Mouse (Mus musculus): Measurements from ENCODE around the gene Yaf2. TPM values are rescaled to one million over a fixed set of nuclear protein-coding genes. Genes with fewer than 3 reads are reported as not detected.
A peak's percentile ranks its signal among the peaks of the same experiment; 100 is the strongest.
"Not testable (repeated sequence)": the region's sequence is repeated elsewhere in the genome, so short reads cannot be mapped to it uniquely, and the experiment has no call there.

Gene Yaf2
- total RNA-seq (2021): 10 to 100 TPM; 19.4 to 20.2 TPM

DNA sequence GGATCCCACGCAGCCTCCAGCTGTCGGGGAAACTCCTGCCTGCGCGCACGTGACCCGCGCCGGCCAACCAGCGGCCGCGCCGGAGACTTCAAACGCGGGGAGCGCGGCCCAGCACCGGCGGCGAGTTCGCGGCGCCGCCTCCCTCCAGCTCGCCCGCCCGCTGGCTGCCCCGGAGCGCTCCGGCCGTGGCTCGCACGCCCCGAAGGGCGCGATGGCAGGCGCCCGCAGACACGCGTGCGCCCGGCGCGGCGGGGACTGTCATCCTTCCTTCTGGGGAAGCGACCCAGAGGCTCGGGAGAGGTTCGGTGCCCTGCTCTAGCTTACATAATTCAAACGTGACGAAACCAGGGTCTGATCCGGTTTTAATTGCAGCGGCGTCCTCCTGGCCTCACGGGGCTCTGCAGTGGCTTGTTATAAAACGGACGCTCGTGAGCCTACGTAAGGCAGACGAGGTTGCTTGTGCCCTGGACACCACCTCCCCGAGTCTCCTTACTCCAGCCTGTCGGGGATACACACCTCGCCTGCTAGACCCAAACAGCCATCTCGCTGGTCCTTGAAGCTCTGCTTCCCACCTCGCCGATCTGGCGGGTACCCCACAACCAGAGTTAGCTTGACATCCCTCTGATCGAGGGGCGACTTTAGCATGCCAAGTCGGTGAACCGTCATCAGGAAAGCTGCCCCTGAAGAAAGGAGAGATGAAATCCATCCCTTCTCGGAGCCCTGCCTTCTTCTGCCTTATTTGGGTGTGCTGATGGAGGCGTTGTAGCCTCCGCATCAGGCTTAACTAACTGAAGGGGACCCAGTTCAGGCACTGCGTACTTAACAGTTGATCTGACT is at the start of gene Yaf2:
TSS of gene Yaf2 (minus strand) at position 11 of the 837 bp plus-strand sequence.
- DNase-seq (ENCODE audit: low spot score): peak; percentile 77
- intact Hi-C loops (cut with DNase I): loop anchor here (2.0 kb wide), 2 partner anchors 62 kb away; partner anchors contain the start of genes Gxylt1, Pphln1 and Zcrb1

DNA sequence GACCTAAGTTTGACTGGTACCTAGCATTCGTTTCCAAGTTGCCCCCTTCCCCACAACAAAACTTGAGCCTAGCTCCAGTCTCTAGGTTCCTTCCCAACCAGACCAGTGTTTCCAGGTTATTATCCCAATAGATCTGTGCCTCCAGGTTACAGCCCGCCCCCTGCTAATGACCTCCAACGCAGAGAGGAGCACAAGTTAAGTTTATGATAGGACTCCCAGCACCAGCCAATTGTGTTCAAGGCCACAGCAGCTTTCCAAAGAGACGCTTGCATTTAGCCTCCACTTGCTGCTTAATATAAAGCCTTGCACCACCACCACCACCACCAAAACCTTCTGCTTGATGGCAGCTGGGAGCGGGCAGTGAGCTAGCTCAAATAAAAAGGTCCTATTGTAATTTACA is 44.6 kb upstream of the Yaf2 start:
- intact Hi-C loops (cut with DNase I): no loop called here
- DNase-seq (ENCODE audit: low spot score): no peak

DNA sequence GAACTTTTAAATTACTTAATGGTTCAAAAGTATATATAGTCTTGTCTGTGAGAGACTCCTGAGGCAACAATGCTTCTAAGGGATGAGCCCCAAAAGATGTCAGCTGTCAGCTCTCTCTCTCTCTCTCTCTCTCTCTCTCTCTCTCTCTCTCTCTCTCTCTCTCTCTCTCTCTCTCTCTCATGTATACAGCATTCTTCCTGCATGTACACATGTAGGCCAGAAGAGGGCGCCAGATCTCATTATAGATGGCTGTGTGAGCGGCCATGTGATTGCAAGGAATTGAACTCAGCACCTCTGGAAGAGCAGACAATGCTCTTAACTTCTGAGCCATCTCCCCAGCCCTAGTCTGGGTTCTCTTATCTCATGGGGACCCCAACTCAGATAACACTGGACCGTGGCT is 42.4 kb upstream of the Yaf2 start:
- intact Hi-C loops (cut with DNase I): loop anchor here (10.0 kb wide), 1 partner anchor 196 kb away; no protein-coding TSS in a partner anchor
- no peak for DNase-seq (ENCODE audit: low spot score)

DNA sequence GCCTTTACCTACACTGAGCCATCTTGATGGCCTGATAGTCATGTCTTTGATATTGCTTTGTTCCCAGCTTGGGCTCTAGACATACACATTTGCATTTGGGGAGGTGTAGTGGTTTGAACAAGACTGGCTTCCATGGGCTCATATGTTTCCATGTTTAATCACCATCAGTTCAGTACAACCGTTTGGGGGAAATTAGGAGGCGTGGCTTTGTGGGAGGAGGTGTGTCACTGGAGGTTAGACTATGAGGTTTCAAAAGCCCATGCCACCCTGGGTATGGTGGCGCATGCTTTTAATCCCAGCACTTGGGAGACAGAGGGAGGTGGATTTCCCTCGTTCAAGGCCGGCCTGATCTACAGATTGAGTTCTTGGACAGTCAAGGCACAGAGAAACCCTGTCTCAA is 39.0 kb upstream of the Yaf2 start:
- DNase-seq (ENCODE audit: low spot score): no peak
- intact Hi-C loops (cut with DNase I): loop anchor here (10.0 kb wide), 1 partner anchor 199 kb away; no protein-coding TSS in a partner anchor

DNA sequence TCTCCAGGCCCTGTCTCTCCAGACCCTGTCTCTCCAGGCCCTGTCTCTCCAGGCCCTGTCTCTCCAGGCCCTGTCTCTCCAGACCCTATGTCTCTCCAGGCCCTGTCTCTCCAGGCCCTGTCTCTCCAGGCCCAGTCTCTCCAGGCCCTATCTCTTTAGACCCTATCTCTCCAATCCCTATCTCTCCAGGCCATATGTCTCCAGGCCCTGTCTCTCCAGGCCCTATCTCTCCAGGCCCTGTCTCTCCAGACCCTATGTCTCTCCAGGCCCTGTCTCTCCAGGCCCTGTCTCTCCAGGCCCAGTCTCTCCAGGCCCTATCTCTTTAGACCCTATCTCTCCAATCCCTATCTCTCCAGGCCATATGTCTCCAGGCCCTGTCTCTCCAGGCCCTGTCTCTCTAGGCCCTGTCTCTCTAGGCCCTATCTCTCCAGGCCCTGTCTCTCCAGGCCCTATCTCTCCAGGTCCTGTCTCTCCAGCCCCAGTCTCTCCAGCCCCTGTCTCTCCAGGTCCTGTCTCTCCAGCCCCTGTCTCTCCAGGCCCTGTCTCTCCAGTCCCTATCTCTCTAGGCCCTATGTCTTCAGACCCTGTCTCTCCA is 35.9 kb upstream of the Yaf2 start:
- intact Hi-C loops (cut with DNase I): loop anchor here (10.0 kb wide), 1 partner anchor 202 kb away; no protein-coding TSS in a partner anchor
- DNase-seq (ENCODE audit: low spot score): not testable (repeated sequence)

DNA sequence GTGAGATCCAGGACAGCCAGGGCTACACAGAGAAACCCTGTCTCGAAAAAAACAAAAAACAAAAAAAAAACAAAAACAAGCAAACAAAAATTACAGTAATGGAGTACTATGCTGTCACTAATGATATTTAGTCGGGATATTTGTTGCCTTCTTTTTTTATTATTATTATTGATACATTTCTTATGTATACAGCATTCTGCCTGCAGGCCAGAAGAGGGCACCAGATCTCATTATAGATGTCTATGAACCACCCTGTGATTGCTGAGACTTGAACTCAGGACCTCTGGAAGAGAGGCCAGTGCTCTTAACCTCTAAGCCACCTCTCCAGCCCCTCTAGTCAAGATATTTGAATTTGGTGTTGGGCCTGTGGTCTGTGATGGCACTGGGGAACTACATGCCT is 35.1 kb upstream of the Yaf2 start:
- no peak for DNase-seq (ENCODE audit: low spot score)
- intact Hi-C loops (cut with DNase I): loop anchor here (2.0 to 10.0 kb wide), 2 partner anchors 67 to 203 kb away; no protein-coding TSS in a partner anchor

DNA sequence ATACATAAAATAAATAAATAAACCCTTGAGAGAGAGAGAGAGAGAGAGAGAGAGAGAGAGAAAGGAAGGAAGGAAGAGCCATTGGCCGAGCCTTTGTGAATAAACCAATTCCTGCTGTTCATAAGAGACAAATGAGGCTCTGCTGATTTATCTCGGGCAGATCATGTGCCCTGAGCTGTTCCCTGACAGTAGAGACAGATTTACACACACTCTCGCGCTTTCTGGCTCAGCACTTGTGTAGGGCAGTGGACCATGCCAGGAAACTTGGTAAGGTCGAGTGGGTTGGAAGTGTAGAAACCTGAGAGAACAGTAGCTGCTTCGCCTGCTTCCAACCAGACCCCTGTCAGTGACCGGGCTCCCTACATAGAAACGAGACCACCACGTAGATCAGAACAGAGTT is 31.8 kb upstream of the Yaf2 start:
- DNase-seq (ENCODE audit: low spot score): no peak

DNA sequence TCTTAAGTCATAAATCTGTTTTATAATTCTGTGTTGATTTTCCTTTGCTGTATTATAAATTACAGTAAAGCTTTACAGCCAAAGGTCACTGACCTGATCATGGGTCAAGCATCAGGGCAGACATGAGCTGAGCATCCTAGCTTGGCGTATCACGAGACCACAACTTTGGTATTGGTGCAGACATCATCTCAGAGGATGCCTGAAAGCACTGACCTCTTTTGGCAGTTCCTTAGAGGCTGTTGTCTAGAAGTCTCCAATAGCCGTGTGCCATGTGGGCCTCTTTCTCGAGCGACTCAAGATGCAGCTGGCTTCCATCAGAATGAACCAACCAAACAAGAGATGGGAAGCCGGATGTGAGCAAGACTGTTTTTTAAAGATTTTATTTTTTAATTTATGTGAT is 28.8 kb upstream of the Yaf2 start:
- intact Hi-C loops (cut with DNase I): no loop called here
- no peak for DNase-seq (ENCODE audit: low spot score)

More for the DNA sequence above, 31.8 kb upstream of the Yaf2 start:
- intact Hi-C loops (cut with DNase I): no loop called here

DNA sequence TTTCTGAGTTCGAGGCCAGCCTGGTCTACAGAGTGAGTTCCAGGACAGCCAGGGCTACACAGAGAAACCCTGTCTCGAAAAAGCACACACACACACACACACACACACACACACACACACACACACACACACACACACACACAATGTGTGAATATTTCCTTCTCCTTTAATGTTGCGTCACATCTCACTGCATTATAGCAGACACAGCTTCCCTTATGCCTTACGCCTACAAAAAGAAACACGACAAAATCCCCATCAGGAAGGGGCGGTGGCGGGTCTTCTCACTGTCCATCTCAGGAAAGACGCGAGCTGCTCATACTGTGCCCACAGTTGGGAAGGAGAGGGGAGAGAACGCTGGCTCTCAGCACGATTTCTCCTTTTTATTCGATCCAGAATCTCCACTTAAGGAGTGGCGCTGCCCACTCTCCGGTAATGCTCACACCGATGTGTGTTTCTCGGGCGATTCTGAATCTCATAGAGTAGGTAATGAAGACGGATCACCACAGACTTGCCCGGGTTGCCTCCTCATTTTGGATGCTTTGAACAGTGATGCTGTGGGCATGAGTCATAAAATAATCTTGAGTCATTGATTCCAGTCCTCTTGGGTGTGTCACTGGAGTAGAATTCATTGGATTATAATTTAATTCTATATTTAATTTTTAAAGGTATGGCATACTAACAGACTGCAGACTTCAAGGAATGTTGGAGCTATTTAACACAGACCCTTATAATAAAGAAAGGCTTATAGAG is 21.8 kb upstream of the Yaf2 start:
- DNase-seq (ENCODE audit: low spot score): no peak
- intact Hi-C loops (cut with DNase I): no loop called here

DNA sequence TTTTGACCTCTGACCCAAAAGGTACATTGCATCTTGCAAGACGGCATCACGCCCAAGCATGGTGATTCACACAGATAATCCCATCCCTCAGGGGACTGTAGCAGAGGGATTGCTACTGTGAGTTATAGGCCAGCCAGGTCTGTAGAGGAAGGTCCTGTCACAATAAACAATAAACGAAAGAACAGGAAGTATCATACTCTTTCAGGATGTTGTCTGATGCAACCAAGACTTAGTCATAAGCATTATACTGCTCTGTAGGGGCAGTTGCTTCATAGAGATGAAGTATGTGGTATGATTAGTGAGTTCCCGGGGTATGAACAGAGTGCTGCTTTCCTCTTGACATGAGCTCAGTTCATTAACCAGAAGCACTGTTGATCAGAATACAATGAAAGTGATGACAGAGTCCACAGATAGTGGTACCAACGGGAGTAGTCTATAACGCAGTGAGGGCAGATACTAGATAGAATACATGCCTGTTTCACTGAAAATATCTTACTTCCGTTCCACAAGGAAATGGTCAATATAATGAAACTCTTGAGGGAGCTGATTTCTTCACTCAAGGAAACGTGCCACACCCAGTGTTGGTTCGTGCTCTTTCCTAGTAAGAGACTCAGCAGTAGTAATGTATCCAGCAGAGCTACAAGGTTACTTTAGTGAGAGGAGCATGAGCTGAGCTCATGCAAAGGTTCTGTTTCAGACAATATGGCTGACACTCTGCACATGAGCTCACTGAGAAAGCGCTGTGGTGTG is 4.1 kb upstream of the Yaf2 start:
- no peak for DNase-seq (ENCODE audit: low spot score)
- intact Hi-C loops (cut with DNase I): no loop called here

DNA sequence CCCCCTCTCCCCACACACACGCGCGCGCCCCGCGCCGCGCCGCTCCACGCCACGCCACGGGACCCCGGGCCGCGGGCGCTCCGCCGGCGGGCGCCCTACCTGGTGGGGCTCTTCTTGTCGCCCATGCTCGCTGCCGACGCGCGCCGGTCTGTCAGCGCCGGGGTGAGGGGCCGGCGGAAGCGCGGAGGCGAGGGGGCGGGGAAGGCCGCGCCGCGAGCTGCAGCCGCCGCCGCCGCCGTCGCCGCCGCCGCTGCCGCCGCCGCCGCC is 144 bp downstream of the Yaf2 start:
- no peak for DNase-seq (ENCODE audit: low spot score)

DNA sequence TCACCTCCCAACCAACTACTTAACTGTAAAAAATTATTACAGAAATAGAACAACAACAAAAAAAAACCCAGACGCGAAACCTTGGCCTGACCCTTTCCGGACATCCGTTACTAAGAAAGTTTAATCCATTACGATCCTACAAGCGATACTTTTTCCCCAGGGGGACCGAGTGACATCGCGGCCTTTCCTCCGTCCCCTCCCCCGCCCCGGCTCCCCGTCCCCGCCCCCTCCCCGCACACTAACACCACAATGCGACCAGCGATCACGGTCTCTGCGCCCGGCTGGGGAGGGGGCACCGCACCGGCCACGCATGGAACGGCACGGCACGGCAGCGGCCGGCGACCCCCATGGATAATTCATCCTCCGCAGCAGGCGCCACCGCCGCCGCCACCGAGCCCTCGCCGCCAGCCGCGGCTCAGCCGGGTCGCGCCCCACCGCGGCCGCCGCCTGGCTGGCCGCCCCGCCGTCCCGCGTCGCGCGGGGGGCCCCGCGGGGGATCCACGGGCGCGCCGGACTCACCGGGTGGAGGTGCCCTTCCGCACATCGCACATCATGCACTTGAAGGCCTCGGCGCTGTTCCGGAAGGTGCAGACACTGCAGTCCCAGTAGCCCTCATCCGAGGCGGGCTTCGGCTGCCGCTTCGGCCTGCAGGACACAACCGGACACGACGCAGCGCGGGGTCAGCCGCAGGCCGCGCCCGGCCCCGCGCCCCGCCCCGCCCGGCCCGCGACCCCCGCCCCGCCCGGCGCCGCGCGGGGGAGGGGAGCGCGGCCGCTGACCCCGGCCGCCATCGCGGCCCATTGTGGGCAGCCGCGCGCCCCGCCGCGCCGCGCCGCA is 696 bp downstream of the Yaf2 start:
- intact Hi-C loops (cut with DNase I): loop anchor here (2.0 kb wide), 2 partner anchors 61 to 63 kb away; partner anchors contain the start of genes Gxylt1, Pphln1 and Zcrb1
- peak; percentile 8 for DNase-seq (ENCODE audit: low spot score)

More for the DNA sequence above, 144 bp downstream of the Yaf2 start:
- intact Hi-C loops (cut with DNase I): loop anchor here (2.0 kb wide), 2 partner anchors 62 kb away; partner anchors contain the start of genes Gxylt1, Pphln1 and Zcrb1

DNA sequence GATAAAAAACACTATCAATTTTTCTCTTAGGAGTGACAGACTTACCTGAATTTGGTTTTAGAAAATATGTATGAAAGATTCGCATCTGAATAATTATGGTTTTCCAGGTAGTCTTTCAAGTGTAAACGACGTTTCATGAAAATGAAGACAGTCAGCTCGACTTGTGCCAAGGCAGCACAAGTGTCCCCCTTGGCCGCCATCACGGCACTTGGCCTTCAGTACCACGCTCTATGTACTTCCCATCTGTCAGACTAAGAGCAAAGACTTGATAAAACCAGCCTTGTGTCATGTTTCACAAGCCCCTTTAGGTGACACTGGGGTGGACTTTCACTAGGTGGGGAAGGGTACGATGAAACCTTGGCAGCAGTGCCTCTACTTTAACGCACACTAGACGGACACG is 5.5 kb downstream of the Yaf2 start:
- DNase-seq (ENCODE audit: low spot score): no peak
- intact Hi-C loops (cut with DNase I): no loop called here

DNA sequence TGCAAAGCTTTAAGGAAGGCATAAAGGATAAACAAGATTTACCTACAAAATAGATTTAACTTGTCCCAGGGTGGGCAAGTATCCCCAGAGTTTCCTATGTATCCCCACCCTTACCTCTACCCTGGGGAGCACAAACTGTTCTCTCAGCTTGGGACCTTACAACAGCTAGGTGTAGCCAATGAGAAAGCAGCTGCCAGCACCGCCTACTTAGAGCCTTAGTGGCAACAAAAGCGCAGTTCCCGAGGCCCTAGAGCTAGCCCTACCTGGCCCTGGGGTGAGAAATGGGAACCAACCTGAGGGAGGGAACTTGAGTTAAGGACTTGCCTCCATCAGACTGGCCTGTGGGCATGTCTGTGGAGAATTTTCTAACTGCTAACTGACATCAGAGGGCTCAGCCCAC is 9.5 kb downstream of the Yaf2 start:
- no peak for DNase-seq (ENCODE audit: low spot score)
- intact Hi-C loops (cut with DNase I): no loop called here

DNA sequence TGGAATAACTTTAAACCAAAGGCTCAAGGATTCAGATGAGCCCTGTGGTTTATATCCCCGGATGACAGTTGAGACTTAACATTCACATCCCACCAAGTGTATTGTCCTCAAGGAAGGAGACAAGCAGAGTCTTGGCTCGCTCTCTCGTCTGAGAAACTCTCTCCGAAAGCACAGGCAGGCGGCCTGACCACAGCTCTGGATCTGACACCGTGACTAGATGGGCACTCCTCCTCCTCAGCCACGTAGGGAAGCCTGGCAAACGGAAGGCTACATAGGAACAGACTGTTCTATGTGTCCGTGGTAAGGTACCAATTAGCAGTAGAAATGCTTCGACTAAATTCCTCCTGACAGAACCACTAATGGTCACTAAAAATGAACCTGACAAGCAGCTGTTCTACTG is 10.1 kb downstream of the Yaf2 start:
- intact Hi-C loops (cut with DNase I): no loop called here

DNA sequence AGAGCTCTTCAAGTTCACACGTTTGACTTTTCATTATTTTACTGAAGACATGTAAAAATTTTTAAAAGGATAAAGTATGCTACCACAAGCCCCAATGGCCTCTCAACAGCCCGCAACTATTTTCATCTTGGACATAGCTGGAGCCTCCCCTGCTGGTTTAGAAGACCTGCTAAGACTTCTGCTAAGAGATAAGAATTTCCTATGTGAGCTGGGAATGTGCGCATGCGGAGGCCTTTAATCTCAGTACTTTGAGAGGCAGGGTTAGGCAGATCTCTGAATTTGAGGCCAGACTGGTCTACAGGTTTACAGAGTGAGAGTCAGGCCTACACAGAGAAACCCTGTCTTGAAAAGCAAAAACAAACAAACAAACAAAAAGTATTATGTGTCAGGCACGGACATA is 11.4 kb downstream of the Yaf2 start:
- intact Hi-C loops (cut with DNase I): no loop called here
- no peak for DNase-seq (ENCODE audit: low spot score)

More for the DNA sequence above, 10.1 kb downstream of the Yaf2 start:
- DNase-seq (ENCODE audit: low spot score): no peak

DNA sequence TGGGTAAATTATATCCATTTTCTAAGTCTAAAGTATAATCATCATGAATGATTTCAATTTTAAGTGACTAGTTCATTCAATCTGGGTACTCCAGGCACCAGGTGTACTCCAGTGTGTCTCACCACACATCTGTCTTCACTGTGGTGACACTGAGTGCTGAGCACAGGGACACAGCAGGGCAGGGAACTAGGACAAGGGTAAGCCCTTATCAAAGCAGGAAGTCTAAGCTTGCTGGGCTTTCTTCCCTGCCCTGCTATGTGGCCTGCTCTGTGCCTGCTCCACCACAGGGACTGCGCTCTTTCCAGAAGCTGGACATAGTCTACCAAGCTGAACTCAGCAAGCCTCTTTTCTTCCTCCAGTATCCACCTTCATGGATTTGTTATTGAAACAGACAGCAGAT is 18.0 kb downstream of the Yaf2 start:
- DNase-seq (ENCODE audit: low spot score): peak; percentile 7
- intact Hi-C loops (cut with DNase I): no loop called here

DNA sequence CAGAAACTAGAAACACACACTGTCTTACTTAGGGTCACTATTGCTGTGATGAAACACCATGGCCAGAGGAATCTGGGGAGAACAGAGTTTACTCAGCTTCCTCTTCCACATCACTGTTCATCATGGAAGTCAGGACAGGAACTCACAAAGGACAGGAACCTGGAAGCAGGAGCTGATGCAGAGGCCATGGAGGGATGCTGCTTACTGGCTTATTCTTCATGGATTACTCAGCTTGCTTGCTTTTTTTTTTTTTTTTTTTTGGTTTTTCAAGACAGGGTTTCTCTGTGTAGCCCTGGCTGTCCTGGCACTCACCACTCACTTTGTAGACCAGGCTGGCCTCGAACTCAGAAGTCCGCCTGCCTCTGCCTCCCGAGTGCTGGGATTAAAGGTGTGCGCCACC is 26.4 kb downstream of the Yaf2 start:
- intact Hi-C loops (cut with DNase I); DNase-seq (ENCODE audit: low spot score): not testable (repeated sequence)

DNA sequence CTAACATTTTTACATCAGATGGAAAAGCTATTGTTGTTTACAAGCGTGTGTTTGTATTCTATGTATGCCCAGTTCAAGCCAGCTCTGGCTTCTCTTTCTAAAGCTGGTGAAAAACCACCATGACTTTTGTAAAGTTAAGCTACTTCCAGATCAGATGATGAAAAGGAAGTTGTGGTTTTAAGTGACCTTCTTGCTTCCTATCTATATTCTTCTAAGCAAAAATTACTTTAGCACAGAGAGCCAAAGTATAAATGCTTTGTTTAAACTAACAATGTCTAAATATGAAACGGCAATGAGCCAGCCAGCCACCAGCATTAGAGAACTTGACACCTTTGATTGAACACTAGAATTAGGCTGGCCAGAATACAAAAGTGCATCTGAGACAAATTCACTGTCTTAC is 38.5 kb downstream of the Yaf2 start:
- DNase-seq (ENCODE audit: low spot score): no peak
- intact Hi-C loops (cut with DNase I): no loop called here
